Mouse (Mus musculus) stomach, postnatal 0 days (tissue): Measurements from ENCODE around the gene Tgfbr1.

Experiments
- CTCF ChIP-seq: IDR thresholded peaks from 2 replicates; pipeline ENCODE4 v1.5.1; 2016; ENCODE audit warnings: antibody characterized with exemption, low read depth, mild to moderate bottlenecking, moderate library complexity
- EP300 ChIP-seq: optimal IDR thresholded peaks from 2 replicates; pipeline ENCODE3; 2016; ENCODE audit warnings: antibody characterized with exemption

DNA sequence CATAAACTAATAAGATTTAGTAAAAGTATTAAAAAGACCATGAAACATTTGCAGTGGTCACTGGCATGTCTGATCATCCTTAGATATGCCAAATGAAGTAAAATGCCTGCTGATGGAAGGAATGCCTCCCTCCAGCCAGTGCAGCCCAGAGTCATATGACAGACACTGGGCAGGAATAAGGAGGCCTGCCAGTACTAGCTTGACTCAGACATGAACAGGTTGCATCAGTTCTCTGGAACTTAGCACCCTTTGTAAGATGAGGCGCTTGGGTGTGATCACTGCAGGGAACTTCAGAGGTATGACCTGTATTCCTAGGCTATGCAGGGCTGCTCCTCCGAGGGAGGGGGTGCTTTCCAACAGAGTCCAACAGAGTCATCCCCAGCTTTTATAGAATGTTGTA, 54.1 kb downstream of the Tgfbr1 start:
- no peak for TF ChIP-seq CTCF
- no peak for TF ChIP-seq EP300
